Mouse (Mus musculus) liver, embryonic 16.5 days (tissue): ENCODE measurements around the gene 2200002D01Rik. TPM values are rescaled to one million over a fixed set of nuclear protein-coding genes. Genes with fewer than 3 reads are reported as not detected.

Experiments
- ATAC-seq: fragments of 200-750 bp; cut with Nextera tagmentation; 2 replicates; pipeline ENCODE4 v1.8.0; 2017; ENCODE audit warnings: low read depth, mild to moderate bottlenecking, moderate number of reproducible peaks, moderate library complexity
- H3K27ac ChIP-seq: fragments of 300-500 bp; sonication (generic); 2 replicates; pipeline ENCODE4 v1.5.1; 2014; ENCODE audit warnings: mild to moderate bottlenecking, low read length
- H3K27me3 ChIP-seq: fragments of 300-500 bp; sonication (generic); 2 replicates; pipeline ENCODE4 v1.6.1; 2014; ENCODE audit warnings: low read depth, low read length, mixed read lengths; ENCODE audit not compliant: control insufficient read depth, insufficient read depth
- H3K36me3 ChIP-seq: fragments of 300-500 bp; sonication (generic); 2 replicates; pipeline ENCODE4 v1.6.1; 2014; ENCODE audit warnings: mild to moderate bottlenecking; ENCODE audit not compliant: control insufficient read depth, insufficient read depth
- H3K4me1 ChIP-seq: fragments of 300-500 bp; sonication (generic); 2 replicates; pipeline ENCODE4 v1.6.1; 2014; ENCODE audit warnings: low read depth, low read length, mixed read lengths; ENCODE audit not compliant: control insufficient read depth
- H3K4me2 ChIP-seq: fragments of 300-500 bp; sonication (generic); 2 replicates; pipeline ENCODE4 v1.6.1; 2014; ENCODE audit warnings: low read depth, low read length, mixed read lengths
- H3K4me3 ChIP-seq: fragments of 300-500 bp; sonication (generic); 2 replicates; pipeline ENCODE4 v1.5.1; 2014; ENCODE audit warnings: low read depth, mild to moderate bottlenecking, low read length
- H3K9ac ChIP-seq: fragments of 300-500 bp; sonication (generic); 2 replicates; pipeline ENCODE4 v1.6.1; 2014; ENCODE audit warnings: low read depth, low read length
- H3K9me3 ChIP-seq: fragments of 300-500 bp; sonication (generic); replicated peaks from 2 replicates; pipeline ENCODE4 v1.6.1; 2016; ENCODE audit warnings: low read length; ENCODE audit not compliant: control insufficient read depth
- WGBS: fragments of 180-500 bp; shearing (Covaris S2); extraction: QIAGEN DNeasy Blood & Tissue Kit; methylation state at CpG from one replicate; pipeline ENCODE4 v1.1.7; 2014; ENCODE audit not compliant: insufficient replicate concordance; 5-methylcytosine and 5-hydroxymethylcytosine counted together
- polyA plus RNA-seq: library from polyadenylated mRNA; unstranded; fragments of >200 nt; fragmentation: Nextera tagmentation; extraction: Ambion mirVana; gene quantifications from 2 replicates; pipeline ENCODE4 v1.2.1, GENCODE M21; 2015

The 2200002D01Rik gene
- polyA plus RNA-seq, 1 experiment from 2014 or later, result 5.8 TPM

GRCm38 (mm10) chr7:29233745-29234144, 14.5 kb downstream of the 2200002D01Rik start:
- Histone ChIP-seq H3K36me3 (no peaks in the 10 kb centered on the region), H3K27ac (no peak overlapping the region; the same call in 1 of the 2 replicates), H3K4me1 (peaks cover 6% of the 10 kb centered on the region), H3K4me2 (no peak overlapping the region), H3K9ac (no peak overlapping the region), H3K9me3 (no peaks in the 10 kb centered on the region), H3K4me3 (no peak overlapping the region), H3K27me3 (peaks cover 25% of the 10 kb centered on the region)
- no peak for ATAC-seq
- WGBS, result 20% methylated on average over 6 of the region's 6 CpGs

GRCm38 (mm10) chr7:29232247-29233013, 15.8 kb downstream of the 2200002D01Rik start, which contains the start of gene Kcnk6:
Gene Kcnk6 (minus strand): TSS chr7:29232515.
- 0 out of 2 replicates have a peak, but pooled peaks have one; percentile 17 for ATAC-seq
- peak within 1 kb of the TSS; percentile 64 for H3K4me2 ChIP-seq
- 2% methylated on average over 49 of the region's 62 CpGs for WGBS

GRCm38 (mm10) chr7:29231517-29231916, 16.7 kb downstream of the 2200002D01Rik start:
- H3K9me3 ChIP-seq, result no peaks in the 10 kb centered on the region
- H3K4me1 ChIP-seq, result no peaks in the 10 kb centered on the region; the same call in 1 of the 2 replicates
- peak overlapping the region; percentile 61 for H3K4me3 ChIP-seq
- H3K36me3 ChIP-seq, result no peaks in the 10 kb centered on the region
- peak overlapping the region; percentile 57 for H3K9ac ChIP-seq
- WGBS, result 42% methylated on average over 3 of the region's 3 CpGs
- no peak overlapping the region; the same call in 1 of the 2 replicates for H3K27ac ChIP-seq
- no peak; the same call in 1 of the 2 replicates for ATAC-seq
- peak overlapping the region; percentile 64 for H3K4me2 ChIP-seq
- peaks cover 25% of the 10 kb centered on the region for H3K27me3 ChIP-seq

More at GRCm38 (mm10) chr7:29232247-29233013, 15.8 kb downstream of the 2200002D01Rik start, which contains the start of gene Kcnk6:
- Histone ChIP-seq H3K27me3 (peaks cover 25% of the 10 kb centered on the region), H3K9me3 (no peaks in the 10 kb centered on the region), H3K27ac (peak within 1 kb of the TSS; percentile 10), H3K4me3 (peak within 1 kb of the TSS; percentile 61), H3K4me1 (no peaks in the 10 kb centered on the region; the same call in 1 of the 2 replicates), H3K36me3 (no peaks in the 10 kb centered on the region), H3K9ac (peak within 1 kb of the TSS; percentile 57)

GRCm38 (mm10) chr7:29230560-29230959, 17.7 kb downstream of the 2200002D01Rik start:
- H3K27ac ChIP-seq, result no peak overlapping the region
- ATAC-seq, result peak; percentile 25; the same call in 1 of the 2 replicates
- H3K36me3 ChIP-seq, result no peaks in the 10 kb centered on the region
- H3K27me3 ChIP-seq, result peaks cover 25% of the 10 kb centered on the region
- no peaks in the 10 kb centered on the region; the same call in 1 of the 2 replicates for H3K4me1 ChIP-seq
- WGBS, result 25% methylated on average over 3 of the region's 3 CpGs
- no peak overlapping the region for H3K4me3 ChIP-seq
- H3K9ac ChIP-seq, result no peak overlapping the region
- no peaks in the 10 kb centered on the region for H3K9me3 ChIP-seq
- no peak overlapping the region for H3K4me2 ChIP-seq

- 24% methylated on average over 4 of the region's 4 CpGs for WGBS
Measured at GRCm38 (mm10) chr7:29228202-29228601, 20.1 kb downstream of the 2200002D01Rik start.

GRCm38 (mm10) chr7:29225520-29225919, 22.7 kb downstream of the 2200002D01Rik start:
- Histone ChIP-seq H3K4me1 (no peaks in the 10 kb centered on the region), H3K4me2 (no peak overlapping the region), H3K4me3 (no peak overlapping the region), H3K27me3 (no peaks in the 10 kb centered on the region), H3K27ac (no peak overlapping the region), H3K9me3 (no peaks in the 10 kb centered on the region), H3K9ac (no peak overlapping the region), H3K36me3 (no peaks in the 10 kb centered on the region)
- ATAC-seq, result no peak
- WGBS, result 66% methylated on average over 13 of the region's 13 CpGs

More at GRCm38 (mm10) chr7:29228202-29228601, 20.1 kb downstream of the 2200002D01Rik start:
- no peak overlapping the region for H3K4me3 ChIP-seq
- H3K27ac ChIP-seq, result no peak overlapping the region
- no peaks in the 10 kb centered on the region; the same call in 1 of the 2 replicates for H3K4me1 ChIP-seq
- ATAC-seq, result no peak
- no peaks in the 10 kb centered on the region for H3K36me3 ChIP-seq
- H3K9me3 ChIP-seq, result no peaks in the 10 kb centered on the region
- H3K9ac ChIP-seq, result no peak overlapping the region
- H3K27me3 ChIP-seq, result peaks cover 24% of the 10 kb centered on the region
- H3K4me2 ChIP-seq, result no peak overlapping the region

- H3K27me3 ChIP-seq, result no peaks in the 10 kb centered on the region
- H3K36me3 ChIP-seq, result no peaks in the 10 kb centered on the region
- H3K27ac ChIP-seq, result no peak overlapping the region
- peaks cover 4% of the 10 kb centered on the region for H3K9me3 ChIP-seq
- 45% methylated on average over 16 of the region's 16 CpGs for WGBS
- no peak overlapping the region for H3K4me2 ChIP-seq
- H3K4me1 ChIP-seq, result no peaks in the 10 kb centered on the region
- H3K9ac ChIP-seq, result no peak overlapping the region
- ATAC-seq, result no peak
- H3K4me3 ChIP-seq, result no peak overlapping the region
Measured at GRCm38 (mm10) chr7:29224756-29225394, 23.4 kb downstream of the 2200002D01Rik start.

GRCm38 (mm10) chr7:29214846-29215245, 33.4 kb downstream of the 2200002D01Rik start:
- H3K4me2 ChIP-seq, result no peak overlapping the region
- no peak overlapping the region for H3K4me3 ChIP-seq
- no peak for ATAC-seq
- 59% methylated on average over 15 of the region's 15 CpGs for WGBS
- H3K9ac ChIP-seq, result no peak overlapping the region
- peaks cover 10% of the 10 kb centered on the region for H3K4me1 ChIP-seq
- H3K36me3 ChIP-seq, result no peaks in the 10 kb centered on the region
- H3K9me3 ChIP-seq, result peaks cover 5% of the 10 kb centered on the region
- H3K27me3 ChIP-seq, result no peaks in the 10 kb centered on the region
- H3K27ac ChIP-seq, result no peak overlapping the region
